Comparison of ENCODE assay signal across 8 mouse cellular contexts in genomic region chr17:49029556-49030268, GRCm38 (mm10).
DNase-seq lines count a peak whose midpoint lies in the region; ATAC-seq and TF ChIP-seq lines count a peak whose summit lies in the region.

No protein-coding gene starts in this region.

- 31% methylated on average over 11 of the region's 11 CpGs for WGBS in heart, embryonic 10.5 days
- WGBS in kidney, adult 2 months: 42% methylated on average over 11 of the region's 11 CpGs
- WGBS in liver, embryonic 12.5 days (ENCODE audit: insufficient replicate concordance): 24% methylated on average over 11 of the region's 11 CpGs
- WGBS in midbrain, postnatal 0 days: 33% methylated on average over 11 of the region's 11 CpGs

- H3K27me3 ChIP-seq in heart, embryonic 10.5 days (ENCODE audit: insufficient read depth, poor library complexity, severe bottlenecking): peaks cover 61% of the 10 kb centered on the region
- H3K27me3 ChIP-seq in kidney, adult 2 months (replicated peaks; ENCODE audit: control insufficient read depth, insufficient read depth, low read length): no peaks in the 10 kb centered on the region
- H3K27me3 ChIP-seq in liver, embryonic 12.5 days (replicated peaks): no peaks in the 10 kb centered on the region
- no peaks in the 10 kb centered on the region for H3K27me3 ChIP-seq in midbrain, postnatal 0 days (ENCODE audit: insufficient read depth, low read length)

- DNase-seq in cerebellum, postnatal 14 days: peak; percentile 46
- no peak for DNase-seq in cerebellum, adult 8-10 months
- DNase-seq in brain, embryonic 14.5 days (ENCODE audit: low read depth): peak; percentile 70
- DNase-seq in heart, embryonic 10.5 days (ENCODE audit: low spot score): no peak
- DNase-seq in kidney, adult 2 months: peak; percentile 7
- peak; percentile 51 for DNase-seq in midbrain, postnatal 0 days (ENCODE audit: low spot score)
- DNase-seq in thymus, postnatal 0 days (ENCODE audit: low spot score): peak; percentile 58

- H3K9me3 ChIP-seq in heart, embryonic 10.5 days: no peaks in the 10 kb centered on the region
- no peaks in the 10 kb centered on the region for H3K9me3 ChIP-seq in liver, embryonic 12.5 days (replicated peaks)
- H3K9me3 ChIP-seq in midbrain, postnatal 0 days (ENCODE audit: low read length): no peaks in the 10 kb centered on the region

- no peak overlapping the region for H3K9ac ChIP-seq in liver, embryonic 12.5 days
- H3K9ac ChIP-seq in midbrain, postnatal 0 days (replicated peaks; ENCODE audit: low read length, poor library complexity, severe bottlenecking): no peak overlapping the region

- TF ChIP-seq POLR2A in brain, embryonic 14.5 days (IDR thresholded peaks at IDR 0.05; ENCODE audit: borderline replicate concordance, extremely low read depth, insufficient read depth, insufficient read length, poor library complexity, severe bottlenecking): no peak
- TF ChIP-seq POLR2A in kidney, adult 2 months (IDR thresholded peaks at IDR 0.05; ENCODE audit: low read depth, low read length): no peak

- peak; percentile 78 for ATAC-seq in liver, embryonic 12.5 days
- peak; percentile 87 for ATAC-seq in midbrain, postnatal 0 days (ENCODE audit: low FRiP score)

- 0 out of 2 replicates have a peak overlapping the region, but pooled peaks have one; percentile 2 for H3K4me3 ChIP-seq in heart, embryonic 10.5 days
- H3K4me3 ChIP-seq in kidney, adult 2 months (ENCODE audit: insufficient read depth, low read depth, low read length): no peak overlapping the region
- H3K4me3 ChIP-seq in liver, embryonic 12.5 days: no peak overlapping the region
- H3K4me3 ChIP-seq in midbrain, postnatal 0 days (ENCODE audit: low read depth, low read length): no peak overlapping the region

- no peak for TF ChIP-seq CTCF in brain, embryonic 14.5 days (IDR thresholded peaks at IDR 0.05; ENCODE audit: borderline replicate concordance, extremely low read depth, insufficient read depth, insufficient read length)
- no peak for TF ChIP-seq CTCF in kidney, adult 2 months (conservative IDR thresholded peaks at IDR 0.05; ENCODE audit: insufficient read depth, insufficient read length, low read depth, low read length)
- TF ChIP-seq CTCF in midbrain, postnatal 0 days (IDR thresholded peaks at IDR 0.05): no peak

- H3K4me1 ChIP-seq in heart, embryonic 10.5 days: peaks cover 12% of the 10 kb centered on the region
- H3K4me1 ChIP-seq in kidney, adult 2 months (ENCODE audit: control insufficient read depth, insufficient read depth, low read length): no peaks in the 10 kb centered on the region
- peaks cover 8% of the 10 kb centered on the region for H3K4me1 ChIP-seq in liver, embryonic 12.5 days
- peaks cover 18% of the 10 kb centered on the region for H3K4me1 ChIP-seq in midbrain, postnatal 0 days (ENCODE audit: insufficient read depth, low read length)

- peak overlapping the region; percentile 41 for H3K4me2 ChIP-seq in liver, embryonic 12.5 days
- no peak overlapping the region for H3K4me2 ChIP-seq in midbrain, postnatal 0 days (ENCODE audit: low read depth, low read length, poor library complexity, severe bottlenecking)

- no peaks in the 10 kb centered on the region for H3K36me3 ChIP-seq in heart, embryonic 10.5 days
- no peaks in the 10 kb centered on the region for H3K36me3 ChIP-seq in kidney, adult 2 months (ENCODE audit: control insufficient read depth, insufficient read depth, low read length)
- H3K36me3 ChIP-seq in liver, embryonic 12.5 days: no peaks in the 10 kb centered on the region
- H3K36me3 ChIP-seq in midbrain, postnatal 0 days (ENCODE audit: insufficient read depth, low read length): no peaks in the 10 kb centered on the region

- no peak overlapping the region for H3K27ac ChIP-seq in heart, embryonic 10.5 days
- H3K27ac ChIP-seq in kidney, adult 2 months (ENCODE audit: insufficient read depth, low read depth, low read length): no peak overlapping the region
- H3K27ac ChIP-seq in liver, embryonic 12.5 days: no peak overlapping the region
- H3K27ac ChIP-seq in midbrain, postnatal 0 days (ENCODE audit: low read depth, low read length): peak overlapping the region; percentile 69

Comparison
In these comparisons a context has a peak if more than half of its experiments do, and no peak if none do; other contexts are left out.
1. DNase-seq: peak in cerebellum, postnatal 14 days (2 of 2), brain, embryonic 14.5 days (single experiment), kidney, adult 2 months (single experiment), midbrain, postnatal 0 days (single experiment) and thymus, postnatal 0 days (single experiment); none in cerebellum, adult 8-10 months (single experiment) and heart, embryonic 10.5 days (single experiment).